Mouse (Mus musculus): ENCODE results near the gene Arhgef7. TPM values are rescaled to one million over a fixed set of nuclear protein-coding genes. Genes with fewer than 3 reads are reported as not detected.
A peak's percentile ranks its signal among the peaks of the same experiment; 100 is the strongest.

The Arhgef7 gene
- polyA plus RNA-seq, 1 experiment from 2014 or later, result 51.6 TPM

GRCm38 (mm10) chr8:11700060-11701032 lies 27.2 kb upstream of the Arhgef7 start:
- peak; percentile 67 for ATAC-seq (ENCODE audit: insufficient number of reproducible peaks, low FRiP score, low TSS enrichment, low read depth)
- H3K9me3 ChIP-seq (replicated peaks), result no peaks in the 10 kb centered on the region
- peak overlapping the region; percentile 46 for H3K4me2 ChIP-seq (replicated peaks)
- H3K4me1 ChIP-seq, result peaks cover 4% of the 10 kb centered on the region; the same call in 1 of the 2 replicates
- H3K27me3 ChIP-seq, result peaks cover 13% of the 10 kb centered on the region; the same call in 1 of the 2 replicates
- 32% methylated on average over 26 of the region's 26 CpGs for WGBS
- H3K27ac ChIP-seq (replicated peaks), result no peak overlapping the region
- peak overlapping the region; percentile 22 for H3K4me3 ChIP-seq (replicated peaks)
- no peaks in the 10 kb centered on the region for H3K36me3 ChIP-seq
- H3K9ac ChIP-seq, result peak overlapping the region; percentile 21; the same call in 1 of the 2 replicates

- 53% methylated on average over 6 of the region's 6 CpGs for WGBS
- peak within 1 kb of the TSS; percentile 46 for H3K4me2 ChIP-seq (replicated peaks)
- H3K27me3 ChIP-seq, result peaks cover 13% of the 10 kb centered on the region; the same call in 1 of the 2 replicates
- ATAC-seq (ENCODE audit: insufficient number of reproducible peaks, low FRiP score, low TSS enrichment, low read depth), result no peak
- peaks cover 4% of the 10 kb centered on the region; the same call in 1 of the 2 replicates for H3K4me1 ChIP-seq
- H3K36me3 ChIP-seq, result no peaks in the 10 kb centered on the region
- H3K9me3 ChIP-seq (replicated peaks), result no peaks in the 10 kb centered on the region
- no peak within 1 kb of the TSS for H3K27ac ChIP-seq (replicated peaks)
- peak within 1 kb of the TSS; percentile 22 for H3K4me3 ChIP-seq (replicated peaks)
- peak within 1 kb of the TSS; percentile 21; the same call in 1 of the 2 replicates for H3K9ac ChIP-seq
Observed at GRCm38 (mm10) chr8:11701033-11701362, 26.5 kb upstream of the Arhgef7 start, which contains the start of gene 1700016D06Rik. 1700016D06Rik (minus strand) TSS chr8:11701063.

- H3K27me3 ChIP-seq, result peaks cover 13% of the 10 kb centered on the region; the same call in 1 of the 2 replicates
- no peak overlapping the region for H3K9ac ChIP-seq
- no peaks in the 10 kb centered on the region for H3K9me3 ChIP-seq (replicated peaks)
- H3K4me3 ChIP-seq (replicated peaks), result no peak overlapping the region
- H3K4me2 ChIP-seq (replicated peaks), result no peak overlapping the region
- 69% methylated on average over 6 of the region's 6 CpGs for WGBS
- no peaks in the 10 kb centered on the region for H3K36me3 ChIP-seq
- no peak overlapping the region for H3K27ac ChIP-seq (replicated peaks)
- ATAC-seq (ENCODE audit: insufficient number of reproducible peaks, low FRiP score, low TSS enrichment, low read depth), result no peak
- peaks cover 4% of the 10 kb centered on the region; the same call in 1 of the 2 replicates for H3K4me1 ChIP-seq
Observed at GRCm38 (mm10) chr8:11701428-11701827, 26.1 kb upstream of the Arhgef7 start.

DNA sequence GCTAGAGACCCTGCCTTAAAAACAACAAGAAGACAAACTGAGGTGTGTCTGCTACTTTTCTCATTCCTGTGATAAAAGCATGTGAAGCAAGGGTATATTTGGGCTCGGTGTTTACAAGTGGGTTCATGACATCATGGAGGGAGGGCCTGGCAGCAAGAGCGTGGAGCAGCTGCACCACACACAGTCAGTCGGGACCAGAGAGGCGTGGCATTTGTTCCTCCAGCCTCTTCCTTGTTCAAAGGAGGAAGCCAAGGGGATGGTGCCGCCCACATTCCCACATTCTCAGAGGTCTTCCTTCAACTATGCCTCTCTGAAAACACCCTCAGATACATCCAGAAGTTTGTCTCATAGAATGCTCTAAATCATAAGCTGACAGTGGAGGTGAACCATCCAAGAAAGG lies 23.7 kb upstream of the Arhgef7 start:
- WGBS, result 78% methylated on average over 5 of the region's 5 CpGs
- Histone ChIP-seq H3K4me2 (replicated peaks) (no peak overlapping the region), H3K9me3 (replicated peaks) (no peaks in the 10 kb centered on the region)

GRCm38 (mm10) chr8:11704716-11705420 lies 22.7 kb upstream of the Arhgef7 start:
- H3K36me3 ChIP-seq, result no peaks in the 10 kb centered on the region
- no peaks in the 10 kb centered on the region for H3K9me3 ChIP-seq (replicated peaks)
- 65% methylated on average over 6 of the region's 6 CpGs for WGBS
- no peak overlapping the region for H3K27ac ChIP-seq (replicated peaks)
- H3K4me1 ChIP-seq, result peaks cover 8% of the 10 kb centered on the region; the same call in 1 of the 2 replicates
- H3K4me3 ChIP-seq (replicated peaks), result no peak overlapping the region
- no peak for ATAC-seq (ENCODE audit: insufficient number of reproducible peaks, low FRiP score, low TSS enrichment, low read depth)
- peaks cover 11% of the 10 kb centered on the region; the same call in 1 of the 2 replicates for H3K27me3 ChIP-seq
- H3K9ac ChIP-seq, result no peak overlapping the region
- H3K4me2 ChIP-seq (replicated peaks), result no peak overlapping the region

More for the DNA sequence above, 23.7 kb upstream of the Arhgef7 start:
- peaks cover 8% of the 10 kb centered on the region; the same call in 1 of the 2 replicates for H3K4me1 ChIP-seq
- H3K9ac ChIP-seq, result no peak overlapping the region
- no peaks in the 10 kb centered on the region for H3K36me3 ChIP-seq
- no peak overlapping the region for H3K27ac ChIP-seq (replicated peaks)
- H3K27me3 ChIP-seq, result peaks cover 13% of the 10 kb centered on the region; the same call in 1 of the 2 replicates
- no peak overlapping the region for H3K4me3 ChIP-seq (replicated peaks)
- ATAC-seq (ENCODE audit: insufficient number of reproducible peaks, low FRiP score, low TSS enrichment, low read depth), result no peak

GRCm38 (mm10) chr8:11705818-11706217 lies 21.7 kb upstream of the Arhgef7 start:
- peak; percentile 69; the same call in 1 of the 2 replicates for ATAC-seq (ENCODE audit: insufficient number of reproducible peaks, low FRiP score, low TSS enrichment, low read depth)
- H3K4me3 ChIP-seq (replicated peaks), result no peak overlapping the region
- H3K4me2 ChIP-seq (replicated peaks), result no peak overlapping the region
- WGBS, result 62% methylated on average over 12 of the region's 12 CpGs
- H3K9ac ChIP-seq, result no peak overlapping the region
- H3K9me3 ChIP-seq (replicated peaks), result no peaks in the 10 kb centered on the region
- peaks cover 5% of the 10 kb centered on the region; the same call in 1 of the 2 replicates for H3K27me3 ChIP-seq
- H3K4me1 ChIP-seq, result 0 out of 2 replicates have a peak, but pooled peaks cover 4% of the 10 kb centered on the region
- no peak overlapping the region for H3K27ac ChIP-seq (replicated peaks)
- H3K36me3 ChIP-seq, result no peaks in the 10 kb centered on the region

DNA sequence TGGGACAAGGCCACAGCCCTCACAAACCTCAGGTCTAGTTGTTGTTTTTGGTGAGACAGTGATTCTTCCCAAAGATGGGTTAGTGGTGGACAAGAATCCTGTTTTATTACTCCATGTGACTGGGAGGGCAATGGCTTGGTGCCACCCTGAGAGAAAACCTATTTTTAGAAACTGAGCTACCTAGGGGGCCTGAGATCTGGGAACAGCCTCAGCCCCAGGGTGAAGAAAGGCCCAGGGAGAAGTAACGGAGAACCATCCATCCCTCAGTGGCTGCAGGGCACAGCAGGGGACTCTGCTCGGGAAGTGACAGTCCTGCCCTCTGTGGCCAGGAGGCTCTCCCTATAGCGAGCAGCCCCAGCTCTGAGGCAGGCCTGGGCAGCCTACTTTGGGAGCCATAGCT lies 19.8 kb upstream of the Arhgef7 start:
- H3K27ac ChIP-seq (replicated peaks), result no peak overlapping the region
- no peak overlapping the region for H3K9ac ChIP-seq
- WGBS, result 15% methylated on average over 3 of the region's 3 CpGs
- 0 out of 2 replicates have a peak, but pooled peaks cover 4% of the 10 kb centered on the region for H3K4me1 ChIP-seq
- H3K9me3 ChIP-seq (replicated peaks), result no peaks in the 10 kb centered on the region
- no peaks in the 10 kb centered on the region for H3K27me3 ChIP-seq
- ATAC-seq (ENCODE audit: insufficient number of reproducible peaks, low FRiP score, low TSS enrichment, low read depth), result no peak
- no peak overlapping the region for H3K4me3 ChIP-seq (replicated peaks)
- H3K4me2 ChIP-seq (replicated peaks), result no peak overlapping the region
- H3K36me3 ChIP-seq, result no peaks in the 10 kb centered on the region

- WGBS, result 38% methylated on average over 2 of the region's 2 CpGs
- Histone ChIP-seq H3K4me1 (0 out of 2 replicates have a peak, but pooled peaks cover 4% of the 10 kb centered on the region), H3K9me3 (replicated peaks) (no peaks in the 10 kb centered on the region), H3K4me2 (replicated peaks) (no peak overlapping the region), H3K4me3 (replicated peaks) (no peak overlapping the region), H3K27ac (replicated peaks) (no peak overlapping the region), H3K36me3 (no peaks in the 10 kb centered on the region), H3K9ac (no peak overlapping the region), H3K27me3 (no peaks in the 10 kb centered on the region)
- ATAC-seq (ENCODE audit: insufficient number of reproducible peaks, low FRiP score, low TSS enrichment, low read depth), result no peak
Observed at GRCm38 (mm10) chr8:11708815-11709214, 18.7 kb upstream of the Arhgef7 start.

DNA sequence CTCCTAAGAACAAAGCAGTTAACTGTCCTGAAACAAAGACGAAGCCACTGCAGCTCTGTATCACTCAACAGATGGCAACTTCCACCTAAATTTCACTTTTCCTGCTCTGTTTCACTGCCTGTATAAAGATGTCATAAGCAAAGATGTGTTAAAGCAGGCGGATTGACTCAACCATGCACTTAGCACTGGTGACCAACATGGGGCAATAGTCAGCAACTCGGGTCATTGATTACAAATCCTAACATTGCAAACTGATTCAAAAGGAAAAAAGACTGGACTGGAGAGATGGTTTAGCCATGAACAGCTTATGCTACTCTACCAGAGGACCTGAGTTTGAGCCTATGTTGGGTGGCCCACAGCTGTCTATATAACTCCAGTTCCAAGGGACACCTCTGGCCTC lies 18.0 kb upstream of the Arhgef7 start:
- no peak overlapping the region for H3K27ac ChIP-seq (replicated peaks)
- WGBS, result 77% methylated on average over 3 of the region's 3 CpGs
- H3K9me3 ChIP-seq (replicated peaks), result no peaks in the 10 kb centered on the region
- no peak for ATAC-seq (ENCODE audit: insufficient number of reproducible peaks, low FRiP score, low TSS enrichment, low read depth)
- H3K9ac ChIP-seq, result no peak overlapping the region
- H3K27me3 ChIP-seq, result no peaks in the 10 kb centered on the region
- H3K4me3 ChIP-seq (replicated peaks), result no peak overlapping the region
- H3K4me1 ChIP-seq, result 0 out of 2 replicates have a peak, but pooled peaks cover 4% of the 10 kb centered on the region
- H3K36me3 ChIP-seq, result no peaks in the 10 kb centered on the region
- no peak overlapping the region for H3K4me2 ChIP-seq (replicated peaks)

- Histone ChIP-seq H3K27me3 (no peaks in the 10 kb centered on the region), H3K36me3 (no peaks in the 10 kb centered on the region), H3K9ac (no peak overlapping the region), H3K4me3 (replicated peaks) (no peak overlapping the region), H3K27ac (replicated peaks) (no peak overlapping the region), H3K4me1 (0 out of 2 replicates have a peak, but pooled peaks cover 4% of the 10 kb centered on the region), H3K9me3 (replicated peaks) (no peaks in the 10 kb centered on the region), H3K4me2 (replicated peaks) (no peak overlapping the region)
- 55% methylated on average over 5 of the region's 5 CpGs for WGBS
- no peak for ATAC-seq (ENCODE audit: insufficient number of reproducible peaks, low FRiP score, low TSS enrichment, low read depth)
Observed at GRCm38 (mm10) chr8:11710415-11710814, 17.1 kb upstream of the Arhgef7 start.

- ATAC-seq (ENCODE audit: insufficient number of reproducible peaks, low FRiP score, low TSS enrichment, low read depth), result no peak
- no peak overlapping the region for H3K9ac ChIP-seq
- 82% methylated on average over 6 of the region's 6 CpGs for WGBS
Observed at GRCm38 (mm10) chr8:11712244-11712643, 15.3 kb upstream of the Arhgef7 start.

More at GRCm38 (mm10) chr8:11712244-11712643, 15.3 kb upstream of the Arhgef7 start:
- no peak overlapping the region for H3K4me2 ChIP-seq (replicated peaks)
- H3K9me3 ChIP-seq (replicated peaks), result no peaks in the 10 kb centered on the region
- H3K27me3 ChIP-seq, result no peaks in the 10 kb centered on the region
- no peak overlapping the region for H3K27ac ChIP-seq (replicated peaks)
- no peak overlapping the region for H3K4me3 ChIP-seq (replicated peaks)
- no peaks in the 10 kb centered on the region for H3K36me3 ChIP-seq
- 0 out of 2 replicates have a peak, but pooled peaks cover 4% of the 10 kb centered on the region for H3K4me1 ChIP-seq

Data from embryonic facial prominence, embryonic 15.5 days (tissue).